Mouse (Mus musculus): ENCODE measurements around the gene Tent5c. TPM values are rescaled to one million over a fixed set of nuclear protein-coding genes. Genes with fewer than 3 reads are reported as not detected.

Gene Tent5c
- polyA plus RNA-seq, 1 experiment from 2014 or later: 6.2 TPM

GRCm38 (mm10) chr3:100462235-100463083 lies 26.7 kb downstream of the Tent5c start:
- WGBS: 44% methylated on average over 8 of the region's 8 CpGs
- peak; percentile 62 for ATAC-seq (ENCODE audit: low FRiP score)
- peak overlapping the region; percentile 36; the same call in 1 of the 2 replicates for H3K27ac ChIP-seq

DNA sequence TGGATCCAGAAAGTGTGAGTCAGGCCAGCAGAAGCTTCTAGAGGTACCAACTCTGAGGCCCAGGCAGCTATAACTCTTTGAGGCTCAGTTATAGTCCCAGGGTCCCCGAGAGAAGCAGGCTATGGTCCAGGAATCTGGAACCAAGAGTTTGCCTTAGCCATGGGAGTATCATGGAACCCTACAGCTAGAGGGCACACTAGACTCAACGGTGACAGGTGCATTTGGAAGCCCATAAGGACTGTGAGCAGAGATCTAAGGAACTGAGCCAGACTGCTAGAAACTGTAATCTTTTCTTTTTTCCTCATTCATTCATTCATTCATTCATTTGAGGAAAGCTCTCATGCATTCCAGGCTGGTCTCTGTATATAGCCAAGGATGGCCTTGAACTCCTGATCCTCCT lies 28.6 kb downstream of the Tent5c start:
- 75% methylated on average over 2 of the region's 2 CpGs for WGBS
- no peak for ATAC-seq (ENCODE audit: low FRiP score)
- no peak overlapping the region for H3K4me3 ChIP-seq (replicated peaks)
- H3K4me2 ChIP-seq: no peak overlapping the region
- no peaks in the 10 kb centered on the region for H3K36me3 ChIP-seq (replicated peaks)
- no peaks in the 10 kb centered on the region for H3K9me3 ChIP-seq
- H3K9ac ChIP-seq: no peak overlapping the region
- H3K27me3 ChIP-seq: no peaks in the 10 kb centered on the region
- H3K27ac ChIP-seq: no peak overlapping the region
- peaks cover 23% of the 10 kb centered on the region for H3K4me1 ChIP-seq

More at GRCm38 (mm10) chr3:100462235-100463083, 26.7 kb downstream of the Tent5c start:
- H3K9ac ChIP-seq: no peak overlapping the region
- H3K4me2 ChIP-seq: no peak overlapping the region
- no peaks in the 10 kb centered on the region for H3K9me3 ChIP-seq
- H3K27me3 ChIP-seq: no peaks in the 10 kb centered on the region
- no peak overlapping the region for H3K4me3 ChIP-seq (replicated peaks)
- no peaks in the 10 kb centered on the region for H3K36me3 ChIP-seq (replicated peaks)
- peaks cover 23% of the 10 kb centered on the region for H3K4me1 ChIP-seq

GRCm38 (mm10) chr3:100443798-100444500 lies 45.2 kb downstream of the Tent5c start:
- Histone ChIP-seq H3K9me3 (no peaks in the 10 kb centered on the region), H3K4me3 (replicated peaks) (no peak overlapping the region), H3K4me2 (no peak overlapping the region), H3K4me1 (no peaks in the 10 kb centered on the region), H3K27me3 (no peaks in the 10 kb centered on the region), H3K9ac (no peak overlapping the region), H3K36me3 (replicated peaks) (no peaks in the 10 kb centered on the region), H3K27ac (no peak overlapping the region)
- WGBS: 89% methylated on average over 7 of the region's 7 CpGs
- ATAC-seq (ENCODE audit: low FRiP score): no peak

DNA sequence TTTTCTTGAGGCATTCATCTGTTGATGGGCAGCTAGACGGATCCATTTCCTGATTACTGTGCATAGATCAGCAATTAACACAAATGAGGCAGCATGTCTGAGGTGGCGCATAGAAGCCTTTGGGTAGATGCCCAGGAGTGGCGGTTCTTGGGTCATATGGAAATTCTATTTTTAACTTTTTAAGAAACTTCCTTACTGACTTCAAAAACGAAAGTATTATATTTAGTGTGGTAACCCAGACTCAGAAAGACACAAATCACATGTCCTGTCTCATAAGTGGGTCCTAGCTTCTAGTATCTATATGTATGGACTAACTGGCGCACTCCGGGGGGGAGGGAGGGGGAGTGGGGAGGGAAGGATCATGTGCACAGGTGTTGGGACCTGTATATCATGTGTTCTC lies 46.6 kb downstream of the Tent5c start:
- H3K9ac ChIP-seq: no peak overlapping the region
- no peak overlapping the region for H3K27ac ChIP-seq
- H3K9me3 ChIP-seq: no peaks in the 10 kb centered on the region
- no peaks in the 10 kb centered on the region for H3K27me3 ChIP-seq
- 81% methylated on average over 4 of the region's 6 CpGs for WGBS
- ATAC-seq (ENCODE audit: low FRiP score): no peak
- no peaks in the 10 kb centered on the region for H3K36me3 ChIP-seq (replicated peaks)
- no peak overlapping the region for H3K4me2 ChIP-seq
- H3K4me3 ChIP-seq (replicated peaks): no peak overlapping the region
- no peaks in the 10 kb centered on the region for H3K4me1 ChIP-seq

DNA sequence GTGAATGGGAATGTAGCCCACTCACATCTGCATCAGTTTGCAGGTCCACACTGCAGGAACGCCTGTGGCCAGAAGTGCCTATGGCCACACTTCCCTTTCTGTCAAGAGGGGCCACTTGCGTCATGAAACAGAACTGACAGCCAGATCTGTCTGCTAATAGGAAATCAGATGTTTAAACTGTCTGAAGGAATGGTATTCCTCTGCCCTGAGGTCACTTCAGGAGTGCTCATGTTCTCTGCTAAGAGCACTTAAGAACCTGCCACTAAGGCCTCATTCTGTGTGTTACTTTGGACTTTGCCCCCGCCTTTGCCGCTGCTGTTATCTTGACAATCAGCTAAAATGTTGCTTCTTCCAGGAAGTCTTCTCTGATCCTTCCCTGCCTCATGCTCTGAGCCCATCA lies 48.4 kb downstream of the Tent5c start:
- no peaks in the 10 kb centered on the region for H3K9me3 ChIP-seq
- ATAC-seq (ENCODE audit: low FRiP score): no peak
- WGBS: 87% methylated on average over 4 of the region's 4 CpGs
- no peaks in the 10 kb centered on the region for H3K4me1 ChIP-seq
- H3K27ac ChIP-seq: no peak overlapping the region
- H3K4me2 ChIP-seq: no peak overlapping the region
- no peaks in the 10 kb centered on the region for H3K36me3 ChIP-seq (replicated peaks)
- H3K4me3 ChIP-seq (replicated peaks): no peak overlapping the region
- H3K27me3 ChIP-seq: no peaks in the 10 kb centered on the region
- no peak overlapping the region for H3K9ac ChIP-seq

DNA sequence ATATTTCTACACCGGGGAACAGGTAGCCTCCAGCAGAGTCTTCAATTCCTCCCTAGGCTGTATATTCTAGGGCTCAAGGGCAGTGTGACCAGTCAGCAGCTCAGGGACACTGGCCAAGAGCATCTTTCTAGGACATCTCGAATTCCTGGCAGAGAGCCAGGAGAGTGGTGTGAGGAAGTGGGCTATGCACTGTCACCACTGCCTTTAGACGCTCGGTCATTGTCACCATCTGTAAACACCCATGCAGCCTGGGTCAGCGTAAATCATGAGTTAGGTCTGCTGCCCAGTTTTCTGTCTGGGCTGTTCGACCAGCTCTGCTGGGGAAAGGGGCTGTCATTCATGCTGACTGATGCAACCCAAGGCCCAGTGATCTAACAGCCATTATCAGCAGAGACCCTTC lies 49.1 kb downstream of the Tent5c start:
- ATAC-seq (ENCODE audit: low FRiP score): no peak
- Histone ChIP-seq H3K4me1 (no peaks in the 10 kb centered on the region), H3K9me3 (no peaks in the 10 kb centered on the region), H3K27ac (no peak overlapping the region), H3K27me3 (no peaks in the 10 kb centered on the region), H3K36me3 (replicated peaks) (no peaks in the 10 kb centered on the region), H3K9ac (no peak overlapping the region), H3K4me2 (no peak overlapping the region), H3K4me3 (replicated peaks) (no peak overlapping the region)
- 88% methylated on average over 6 of the region's 6 CpGs for WGBS

DNA sequence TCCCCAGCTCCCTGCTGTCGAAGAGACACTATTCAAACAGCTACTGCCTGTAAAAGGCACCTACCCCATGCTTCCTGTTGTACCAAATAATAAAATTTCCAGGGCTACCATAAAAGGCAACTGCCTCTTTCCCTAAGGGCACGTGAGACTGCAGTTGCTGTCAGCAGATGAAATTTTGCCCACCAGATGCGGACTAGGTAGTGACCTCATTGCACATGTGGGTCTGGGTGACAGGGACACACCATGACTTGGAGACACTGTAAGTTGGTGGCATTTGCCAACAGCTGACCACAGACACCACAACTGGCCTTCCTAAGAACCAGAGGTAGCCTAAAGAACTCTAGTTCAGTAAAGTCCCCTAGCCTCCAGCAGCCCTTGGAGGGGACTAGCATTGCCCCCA lies 50.0 kb downstream of the Tent5c start:
- Histone ChIP-seq H3K9ac (no peak overlapping the region), H3K27ac (no peak overlapping the region), H3K4me3 (replicated peaks) (no peak overlapping the region), H3K4me1 (no peaks in the 10 kb centered on the region), H3K36me3 (replicated peaks) (no peaks in the 10 kb centered on the region), H3K27me3 (no peaks in the 10 kb centered on the region), H3K9me3 (no peaks in the 10 kb centered on the region), H3K4me2 (no peak overlapping the region)
- no peak for ATAC-seq (ENCODE audit: low FRiP score)
- 78% methylated on average over 3 of the region's 3 CpGs for WGBS

- no peak overlapping the region for H3K4me3 ChIP-seq (replicated peaks)
- no peak overlapping the region for H3K27ac ChIP-seq
- H3K4me2 ChIP-seq: no peak overlapping the region
- H3K36me3 ChIP-seq (replicated peaks): no peaks in the 10 kb centered on the region
- H3K9me3 ChIP-seq: no peaks in the 10 kb centered on the region
- no peaks in the 10 kb centered on the region for H3K4me1 ChIP-seq
- ATAC-seq (ENCODE audit: low FRiP score): no peak
- H3K9ac ChIP-seq: no peak overlapping the region
- 86% methylated on average over 4 of the region's 4 CpGs for WGBS
- no peaks in the 10 kb centered on the region for H3K27me3 ChIP-seq
Observed at GRCm38 (mm10) chr3:100438461-100439002, 50.6 kb downstream of the Tent5c start.

GRCm38 (mm10) chr3:100436756-100437155 lies 52.4 kb downstream of the Tent5c start:
- Histone ChIP-seq H3K36me3 (replicated peaks) (no peaks in the 10 kb centered on the region), H3K4me1 (no peaks in the 10 kb centered on the region), H3K9ac (no peak overlapping the region), H3K4me2 (no peak overlapping the region), H3K4me3 (replicated peaks) (no peak overlapping the region), H3K27ac (no peak overlapping the region), H3K9me3 (no peaks in the 10 kb centered on the region), H3K27me3 (no peaks in the 10 kb centered on the region)
- ATAC-seq (ENCODE audit: low FRiP score): no peak
- WGBS: 87% methylated on average over 7 of the region's 7 CpGs

DNA sequence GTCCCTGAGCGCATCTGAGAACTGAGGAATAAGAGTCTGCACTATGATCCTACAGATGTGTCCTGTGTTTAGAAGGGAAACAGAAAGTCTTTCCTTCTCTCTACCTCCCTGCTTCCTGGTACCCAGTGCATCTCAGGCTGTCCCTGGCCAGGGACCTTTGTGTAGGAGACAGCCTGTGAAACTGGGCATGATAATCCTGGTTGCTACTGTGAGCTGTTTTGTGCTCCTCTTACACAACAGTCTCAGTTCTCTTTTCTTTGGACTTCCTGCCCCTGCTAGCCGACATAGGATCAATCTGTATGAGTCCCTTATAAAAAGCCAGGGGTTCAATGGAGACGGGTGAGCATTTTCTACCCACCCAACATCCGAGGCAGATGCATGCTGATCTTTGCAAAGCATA lies 57.4 kb downstream of the Tent5c start:
- H3K27ac ChIP-seq: no peak overlapping the region
- no peak overlapping the region for H3K4me2 ChIP-seq
- no peaks in the 10 kb centered on the region for H3K36me3 ChIP-seq (replicated peaks)
- no peak overlapping the region for H3K9ac ChIP-seq
- 84% methylated on average over 4 of the region's 4 CpGs for WGBS
- no peak for ATAC-seq (ENCODE audit: low FRiP score)
- H3K4me1 ChIP-seq: no peaks in the 10 kb centered on the region
- H3K4me3 ChIP-seq (replicated peaks): no peak overlapping the region
- H3K9me3 ChIP-seq: no peaks in the 10 kb centered on the region
- H3K27me3 ChIP-seq: no peaks in the 10 kb centered on the region

- Histone ChIP-seq H3K9me3 (no peaks in the 10 kb centered on the region), H3K4me3 (replicated peaks) (no peak overlapping the region), H3K36me3 (replicated peaks) (no peaks in the 10 kb centered on the region), H3K27ac (no peak overlapping the region), H3K27me3 (no peaks in the 10 kb centered on the region), H3K4me1 (no peaks in the 10 kb centered on the region), H3K4me2 (no peak overlapping the region), H3K9ac (no peak overlapping the region)
- WGBS: 74% methylated on average over 1 of the region's 1 CpGs
- no peak for ATAC-seq (ENCODE audit: low FRiP score)
Observed at GRCm38 (mm10) chr3:100430731-100431130, 58.4 kb downstream of the Tent5c start.

- ATAC-seq (ENCODE audit: low FRiP score): no peak
- Histone ChIP-seq H3K9ac (no peak overlapping the region), H3K4me2 (no peak overlapping the region), H3K27me3 (no peaks in the 10 kb centered on the region), H3K4me3 (replicated peaks) (no peak overlapping the region), H3K4me1 (no peaks in the 10 kb centered on the region), H3K36me3 (replicated peaks) (no peaks in the 10 kb centered on the region), H3K9me3 (no peaks in the 10 kb centered on the region), H3K27ac (no peak overlapping the region)
- WGBS: 94% methylated on average over 5 of the region's 5 CpGs
Observed at GRCm38 (mm10) chr3:100430101-100430500, 59.0 kb downstream of the Tent5c start.
